Mouse (Mus musculus) liver, embryonic 15.5 days (tissue): Measurements from ENCODE around the gene Eps8. TPM values are rescaled to one million over a fixed set of nuclear protein-coding genes. Genes with fewer than 3 reads are reported as not detected.
A peak's percentile ranks its signal among the peaks of the same experiment; 100 is the strongest.

Experiments used
- ATAC-seq: fragments of 200-750 bp; cut with Nextera tagmentation; 2 replicates; pipeline ENCODE4 v1.8.0; 2017; ENCODE audit warnings: moderate number of reproducible peaks, mild to moderate bottlenecking, moderate library complexity; ENCODE audit not compliant: insufficient read depth
- H3K27ac ChIP-seq: fragments of 300-500 bp; sonication (generic); replicated peaks from 2 replicates; pipeline ENCODE4 v1.5.1; 2015; ENCODE audit warnings: mild to moderate bottlenecking, inconsistent platforms
- H3K27me3 ChIP-seq: fragments of 300-500 bp; sonication (generic); 2 replicates; pipeline ENCODE4 v1.6.1; 2015; ENCODE audit warnings: mild to moderate bottlenecking, inconsistent platforms
- H3K36me3 ChIP-seq: fragments of 300-500 bp; sonication (generic); replicated peaks from 2 replicates; pipeline ENCODE4 v1.6.1; 2015; ENCODE audit warnings: moderate library complexity, mild to moderate bottlenecking, inconsistent platforms
- H3K4me1 ChIP-seq: fragments of 300-500 bp; sonication (generic); replicated peaks from 2 replicates; pipeline ENCODE4 v1.6.1; 2015; ENCODE audit warnings: inconsistent platforms
- H3K4me2 ChIP-seq: fragments of 300-500 bp; sonication (generic); 2 replicates; pipeline ENCODE4 v1.6.1; 2015; ENCODE audit warnings: moderate library complexity, mild to moderate bottlenecking, inconsistent platforms
- H3K4me3 ChIP-seq: fragments of 300-500 bp; sonication (generic); replicated peaks from 2 replicates; pipeline ENCODE4 v1.5.1; 2015; ENCODE audit warnings: mild to moderate bottlenecking, inconsistent platforms
- H3K9ac ChIP-seq: fragments of 300-500 bp; sonication (generic); 2 replicates; pipeline ENCODE4 v1.6.1; 2015; ENCODE audit warnings: moderate library complexity, mild to moderate bottlenecking, inconsistent platforms
- H3K9me3 ChIP-seq: fragments of 300-500 bp; sonication (generic); replicated peaks from 2 replicates; pipeline ENCODE4 v1.6.1; 2016; ENCODE audit warnings: inconsistent platforms
- WGBS: fragments of 180-500 bp; shearing (Covaris S2); methylation state at CpG from one replicate; pipeline ENCODE4 v1.1.7; 2015; ENCODE audit warnings: mixed read lengths; ENCODE audit not compliant: insufficient replicate concordance; 5-methylcytosine and 5-hydroxymethylcytosine counted together
- polyA plus RNA-seq: library from polyadenylated mRNA; unstranded; fragments of >200 nt; fragmentation: Nextera tagmentation; extraction: Ambion mirVana; gene quantifications from 2 replicates; pipeline ENCODE4 v1.2.1, GENCODE M21; 2015

Eps8 gene
- polyA plus RNA-seq, 1 experiment from 2014 or later, result 2.5 TPM

DNA sequence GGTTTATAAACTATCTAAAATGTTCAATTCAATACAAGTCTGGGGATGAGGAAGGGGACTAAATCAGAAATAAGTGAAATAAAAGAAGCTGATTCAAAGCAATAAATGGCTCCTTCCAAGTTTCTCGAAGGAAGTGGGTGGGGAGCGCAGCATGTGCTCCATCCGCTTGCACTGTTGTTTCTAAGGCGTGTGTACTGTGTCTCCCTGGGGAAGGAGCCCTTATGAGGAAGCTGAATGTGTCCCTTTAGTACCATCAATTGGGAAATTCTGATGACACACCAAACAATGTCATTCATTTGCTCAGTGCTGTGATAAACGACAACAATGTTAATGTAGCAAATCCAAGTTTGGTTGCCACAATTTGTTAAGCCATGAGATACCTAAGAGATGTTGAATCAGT is 33.0 kb upstream of the Eps8 start:
- Histone ChIP-seq H3K27ac (no peak overlapping the region), H3K9me3 (no peaks in the 10 kb centered on the region), H3K27me3 (no peaks in the 10 kb centered on the region), H3K4me1 (no peaks in the 10 kb centered on the region), H3K36me3 (no peaks in the 10 kb centered on the region), H3K4me2 (no peak overlapping the region), H3K9ac (no peak overlapping the region), H3K4me3 (no peak overlapping the region)
- 72% methylated on average over 5 of the region's 5 CpGs for WGBS
- no peak for ATAC-seq

DNA sequence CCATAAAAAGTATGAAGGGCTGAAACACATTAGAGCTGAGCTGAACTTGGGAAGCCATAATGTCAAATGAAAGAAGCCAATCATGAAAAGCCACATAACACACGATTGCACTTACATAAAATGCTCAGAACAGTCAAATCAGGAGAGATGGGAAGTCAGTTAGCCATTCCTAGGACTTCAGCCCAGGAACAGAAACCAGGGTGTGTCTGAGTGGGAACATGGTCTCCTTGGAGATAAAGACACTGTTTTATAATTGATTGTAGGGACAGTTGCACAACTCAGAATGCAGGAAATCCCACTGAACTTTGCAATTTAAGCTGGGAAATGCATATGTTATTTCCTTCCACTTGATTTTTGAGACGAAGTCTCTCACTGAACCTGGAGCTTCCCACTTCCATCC is 28.0 kb upstream of the Eps8 start:
- ATAC-seq, result no peak
- no peak overlapping the region for H3K9ac ChIP-seq
- no peak overlapping the region for H3K27ac ChIP-seq
- H3K9me3 ChIP-seq, result no peaks in the 10 kb centered on the region
- H3K4me1 ChIP-seq, result no peaks in the 10 kb centered on the region
- H3K36me3 ChIP-seq, result no peaks in the 10 kb centered on the region
- 49% methylated on average over 2 of the region's 2 CpGs for WGBS
- H3K27me3 ChIP-seq, result no peaks in the 10 kb centered on the region
- no peak overlapping the region for H3K4me3 ChIP-seq
- no peak overlapping the region for H3K4me2 ChIP-seq

DNA sequence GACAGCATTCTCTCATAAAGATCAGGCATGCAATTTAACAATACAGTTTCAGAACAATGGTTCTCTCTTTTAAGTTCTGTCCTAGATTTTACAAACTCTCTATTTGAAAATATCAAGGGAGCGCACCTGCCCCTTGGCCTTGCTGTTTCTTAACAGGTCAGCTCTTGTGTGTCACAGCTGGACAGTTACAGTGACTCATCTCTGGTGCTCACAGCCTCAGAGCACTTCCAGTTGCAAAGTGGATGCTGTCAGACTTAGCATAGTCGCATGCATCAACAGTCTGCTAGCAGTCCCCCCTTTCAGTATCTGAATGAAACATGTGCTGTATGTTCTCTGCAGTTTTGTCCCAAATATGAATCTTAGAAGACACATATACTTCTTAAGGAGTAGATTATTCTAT is 26.3 kb upstream of the Eps8 start:
- Histone ChIP-seq H3K4me1 (no peaks in the 10 kb centered on the region), H3K4me3 (no peak overlapping the region), H3K4me2 (no peak overlapping the region), H3K27ac (no peak overlapping the region), H3K9me3 (no peaks in the 10 kb centered on the region), H3K27me3 (no peaks in the 10 kb centered on the region), H3K9ac (no peak overlapping the region), H3K36me3 (no peaks in the 10 kb centered on the region)
- ATAC-seq, result no peak
- 71% methylated on average over 2 of the region's 2 CpGs for WGBS

DNA sequence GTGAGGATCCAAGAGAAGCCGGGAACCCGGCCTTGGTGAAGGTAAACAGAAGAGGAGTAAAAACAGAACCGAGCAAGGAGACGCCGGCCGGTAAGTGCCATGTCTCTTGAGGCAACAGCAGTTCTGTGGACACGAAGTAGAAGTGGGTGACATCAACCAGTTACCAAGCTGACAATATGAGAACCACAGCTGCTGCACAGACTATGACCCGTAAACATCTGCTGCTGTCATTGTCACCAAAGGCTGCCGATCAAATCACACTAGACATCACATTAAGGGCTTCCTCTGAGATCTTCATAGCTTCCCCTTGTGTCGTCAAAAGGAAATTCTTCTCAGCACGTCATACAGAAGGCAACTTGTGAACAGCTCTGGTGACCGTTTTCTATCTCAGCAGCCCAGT is 21.9 kb upstream of the Eps8 start:
- ATAC-seq, result no peak
- no peak overlapping the region for H3K9ac ChIP-seq
- 67% methylated on average over 12 of the region's 12 CpGs for WGBS

DNA sequence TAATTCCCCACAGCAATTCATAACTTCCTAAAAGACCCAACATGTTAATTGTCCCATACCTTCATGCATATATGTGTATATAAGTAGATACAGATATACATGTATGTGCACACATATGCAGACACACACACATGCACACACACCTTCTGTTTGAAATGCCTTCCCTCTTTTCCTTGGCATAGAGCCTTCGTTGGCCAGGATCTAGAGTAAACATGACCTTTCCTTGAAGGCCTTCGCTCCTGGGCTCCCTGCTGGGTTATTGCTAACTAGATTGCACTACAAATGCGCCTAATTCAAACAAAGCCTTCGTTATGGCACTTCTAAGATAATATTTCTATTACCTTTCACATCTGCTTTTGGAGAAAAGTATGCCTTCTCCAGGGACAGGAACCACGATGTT is 20.9 kb upstream of the Eps8 start:
- Histone ChIP-seq H3K36me3 (no peaks in the 10 kb centered on the region), H3K9me3 (no peaks in the 10 kb centered on the region), H3K27ac (no peak overlapping the region), H3K9ac (no peak overlapping the region), H3K4me3 (no peak overlapping the region), H3K4me1 (no peaks in the 10 kb centered on the region), H3K4me2 (no peak overlapping the region), H3K27me3 (no peaks in the 10 kb centered on the region)
- WGBS, result 61% methylated on average over 5 of the region's 5 CpGs
- ATAC-seq, result no peak

More for the DNA sequence above, 21.9 kb upstream of the Eps8 start:
- H3K4me1 ChIP-seq, result no peaks in the 10 kb centered on the region
- H3K4me3 ChIP-seq, result no peak overlapping the region
- no peaks in the 10 kb centered on the region for H3K27me3 ChIP-seq
- no peak overlapping the region for H3K4me2 ChIP-seq
- H3K36me3 ChIP-seq, result no peaks in the 10 kb centered on the region
- no peak overlapping the region for H3K27ac ChIP-seq
- H3K9me3 ChIP-seq, result no peaks in the 10 kb centered on the region

DNA sequence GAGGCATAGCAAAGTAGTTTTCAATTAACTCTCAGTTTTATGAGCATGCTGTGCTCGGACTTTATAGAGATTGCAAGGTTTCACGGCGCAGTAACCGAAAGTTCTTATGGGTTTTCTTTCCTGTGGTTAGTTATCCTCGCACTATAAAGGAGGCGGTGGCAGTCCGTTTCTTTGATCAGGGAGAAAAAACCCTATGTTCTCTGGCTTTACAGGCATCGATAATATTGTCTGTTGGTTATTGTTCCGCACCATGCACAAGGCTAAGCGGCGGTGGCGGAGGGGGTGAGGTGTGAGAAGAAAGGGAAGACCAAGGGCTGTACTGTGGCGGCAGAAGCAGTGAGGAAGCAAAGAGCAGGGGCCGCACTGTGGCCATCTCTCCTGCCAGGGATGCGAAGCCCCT is 18.6 kb upstream of the Eps8 start:
- Histone ChIP-seq H3K27me3 (no peaks in the 10 kb centered on the region), H3K4me2 (no peak overlapping the region), H3K9me3 (no peaks in the 10 kb centered on the region), H3K4me3 (no peak overlapping the region), H3K27ac (no peak overlapping the region), H3K9ac (no peak overlapping the region), H3K36me3 (no peaks in the 10 kb centered on the region), H3K4me1 (no peaks in the 10 kb centered on the region)
- WGBS, result 77% methylated on average over 15 of the region's 15 CpGs
- no peak for ATAC-seq

DNA sequence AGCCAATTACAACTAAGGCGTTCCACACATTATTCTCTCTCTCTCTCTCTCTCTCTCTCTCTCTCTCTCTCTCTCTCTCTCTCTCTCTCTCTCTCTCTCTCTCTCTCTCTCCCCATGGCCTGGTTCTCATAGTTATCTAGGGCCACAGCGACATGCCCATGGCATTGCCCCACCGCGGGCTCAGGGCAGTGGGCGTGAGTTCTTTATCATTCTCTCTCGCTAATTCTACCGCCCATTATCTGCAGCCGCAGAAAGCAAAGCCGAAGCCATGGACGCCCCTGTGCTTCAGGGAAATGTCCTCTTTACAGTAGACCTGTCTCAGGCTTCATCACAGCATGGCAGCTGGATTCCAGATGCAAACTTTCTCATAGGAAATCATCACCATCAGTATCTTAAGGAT is 16.9 kb upstream of the Eps8 start:
- no peak overlapping the region for H3K4me2 ChIP-seq
- WGBS, result 47% methylated on average over 10 of the region's 10 CpGs
- peak; percentile 61; the same call in 1 of the 2 replicates for ATAC-seq

DNA sequence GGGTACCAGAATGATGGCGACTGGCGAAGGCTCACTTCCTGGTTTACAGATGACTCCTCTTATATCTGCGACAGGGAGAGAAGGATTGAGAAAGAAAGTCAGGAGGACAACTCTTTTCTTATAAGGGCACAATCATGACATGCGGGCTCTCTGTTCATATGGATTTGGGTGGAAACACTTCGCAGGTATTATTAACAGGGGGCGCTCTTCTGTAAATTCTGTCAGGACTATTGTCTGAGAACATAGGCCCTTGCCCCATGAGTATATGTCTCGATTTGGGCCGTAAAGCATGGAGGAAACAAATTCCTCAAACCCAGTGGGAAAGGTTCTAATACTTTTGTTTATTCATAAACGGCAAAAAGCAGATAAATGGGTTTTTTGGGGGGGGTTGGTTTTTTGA is 16.1 kb upstream of the Eps8 start:
- H3K9me3 ChIP-seq, result no peaks in the 10 kb centered on the region
- no peak for ATAC-seq
- no peaks in the 10 kb centered on the region for H3K36me3 ChIP-seq
- H3K27ac ChIP-seq, result no peak overlapping the region
- H3K4me3 ChIP-seq, result no peak overlapping the region
- H3K4me1 ChIP-seq, result no peaks in the 10 kb centered on the region
- H3K27me3 ChIP-seq, result no peaks in the 10 kb centered on the region
- 81% methylated on average over 9 of the region's 9 CpGs for WGBS
- H3K9ac ChIP-seq, result no peak overlapping the region
- no peak overlapping the region for H3K4me2 ChIP-seq

More for the DNA sequence above, 16.9 kb upstream of the Eps8 start:
- Histone ChIP-seq H3K4me3 (no peak overlapping the region), H3K27me3 (no peaks in the 10 kb centered on the region), H3K36me3 (no peaks in the 10 kb centered on the region), H3K27ac (no peak overlapping the region), H3K4me1 (no peaks in the 10 kb centered on the region), H3K9ac (no peak overlapping the region), H3K9me3 (no peaks in the 10 kb centered on the region)

DNA sequence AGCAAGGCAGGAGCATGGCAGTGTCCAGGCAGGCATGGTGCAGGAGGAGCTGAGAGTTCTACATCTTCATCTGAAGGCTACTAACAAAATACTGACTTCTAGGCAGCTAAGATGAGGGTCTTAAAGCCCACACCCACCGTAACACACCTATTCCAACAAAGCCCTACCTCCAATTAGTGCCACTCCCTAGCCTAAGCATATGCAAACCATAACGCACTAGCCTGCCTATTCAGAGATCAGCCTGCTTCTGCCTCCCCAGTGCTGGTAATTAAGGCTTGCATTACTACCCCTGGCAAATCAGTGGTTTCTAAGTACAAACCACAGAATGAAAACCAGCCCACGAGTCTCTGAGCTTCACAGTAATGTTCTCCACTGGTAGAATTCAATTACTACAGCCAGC is 15.2 kb upstream of the Eps8 start:
- Histone ChIP-seq H3K27ac (no peak overlapping the region), H3K36me3 (no peaks in the 10 kb centered on the region), H3K4me3 (no peak overlapping the region), H3K27me3 (no peaks in the 10 kb centered on the region), H3K9ac (no peak overlapping the region), H3K4me2 (no peak overlapping the region), H3K4me1 (no peaks in the 10 kb centered on the region), H3K9me3 (no peaks in the 10 kb centered on the region)
- WGBS, result 72% methylated on average over 3 of the region's 3 CpGs
- ATAC-seq, result no peak

DNA sequence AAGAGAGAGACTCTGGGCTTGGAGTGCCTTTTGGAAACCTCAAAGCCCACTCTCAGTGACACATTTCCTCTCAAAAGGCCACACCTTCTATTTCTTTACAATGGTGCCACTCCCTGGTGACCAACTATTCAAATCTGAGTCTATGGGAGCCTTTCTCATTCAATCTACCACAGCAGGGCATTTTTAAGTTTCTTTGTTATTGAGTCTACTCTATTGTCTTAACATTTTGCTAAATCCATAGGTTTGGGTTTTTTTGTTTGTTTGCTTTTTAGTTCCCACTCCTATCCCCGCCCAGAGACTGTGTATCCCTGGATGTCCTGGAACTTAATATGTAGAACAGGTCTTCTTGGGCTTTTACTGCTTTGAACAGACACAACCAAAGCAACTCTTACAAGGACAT is 14.8 kb upstream of the Eps8 start:
- Histone ChIP-seq H3K4me1 (no peaks in the 10 kb centered on the region), H3K27ac (no peak overlapping the region), H3K4me3 (no peak overlapping the region), H3K4me2 (no peak overlapping the region), H3K9me3 (no peaks in the 10 kb centered on the region), H3K27me3 (no peaks in the 10 kb centered on the region), H3K9ac (no peak overlapping the region), H3K36me3 (no peaks in the 10 kb centered on the region)
- no peak for ATAC-seq
- WGBS, result 68% methylated on average over 1 of the region's 1 CpGs

DNA sequence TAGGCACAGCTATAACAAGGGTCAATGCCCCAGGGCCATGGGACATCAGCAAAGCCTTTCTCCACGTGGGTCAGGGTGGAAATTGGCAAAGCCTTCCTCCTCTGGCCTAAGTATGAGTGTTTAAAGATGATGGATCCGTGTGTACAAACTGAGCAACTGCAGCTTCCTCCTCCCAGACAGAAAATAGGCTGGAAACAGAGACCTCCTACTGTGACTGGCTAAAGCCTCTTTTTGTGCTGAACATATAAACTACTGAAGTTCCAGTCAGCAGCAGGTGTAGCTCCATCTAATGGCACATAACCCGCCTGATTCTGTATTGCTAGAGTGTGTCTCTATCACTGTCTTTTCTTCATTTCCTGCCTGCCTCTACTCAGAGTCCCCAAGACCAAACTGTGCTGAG is 13.7 kb upstream of the Eps8 start:
- no peaks in the 10 kb centered on the region for H3K4me1 ChIP-seq
- no peak for ATAC-seq
- H3K9ac ChIP-seq, result no peak overlapping the region
- H3K4me2 ChIP-seq, result no peak overlapping the region
- H3K36me3 ChIP-seq, result no peaks in the 10 kb centered on the region
- 41% methylated on average over 3 of the region's 3 CpGs for WGBS
- H3K27me3 ChIP-seq, result no peaks in the 10 kb centered on the region
- H3K27ac ChIP-seq, result no peak overlapping the region
- no peaks in the 10 kb centered on the region for H3K9me3 ChIP-seq
- no peak overlapping the region for H3K4me3 ChIP-seq

DNA sequence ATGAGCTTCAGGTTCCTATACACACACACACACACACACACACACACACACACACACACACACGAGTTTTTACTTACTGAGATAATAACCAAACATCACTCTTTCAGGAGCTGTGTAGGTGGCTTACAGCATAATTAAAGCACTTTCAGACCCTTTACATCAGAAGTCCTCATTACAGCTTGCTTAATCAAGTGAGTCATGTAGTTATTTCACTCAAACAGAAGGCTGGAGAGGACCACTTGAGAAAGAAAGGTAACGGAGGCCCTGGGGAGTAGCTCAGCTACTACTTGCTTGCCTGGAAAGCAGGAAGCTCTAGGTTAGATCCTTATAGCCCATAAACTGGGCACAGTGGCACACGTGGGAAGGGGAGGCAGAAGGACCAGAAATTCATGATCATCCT is 13.0 kb upstream of the Eps8 start:
- H3K9me3 ChIP-seq, result no peaks in the 10 kb centered on the region
- no peak overlapping the region for H3K4me3 ChIP-seq
- no peak for ATAC-seq
- no peak overlapping the region for H3K27ac ChIP-seq
- WGBS, result 55% methylated on average over 3 of the region's 3 CpGs
- H3K4me2 ChIP-seq, result no peak overlapping the region
- H3K27me3 ChIP-seq, result no peaks in the 10 kb centered on the region
- H3K4me1 ChIP-seq, result no peaks in the 10 kb centered on the region
- H3K36me3 ChIP-seq, result no peaks in the 10 kb centered on the region
- no peak overlapping the region for H3K9ac ChIP-seq
